Mouse (Mus musculus): Measurements from ENCODE around the gene Spem2. TPM values are rescaled to one million over a fixed set of nuclear protein-coding genes. Genes with fewer than 3 reads are reported as not detected.

Spem2 gene
- total RNA-seq, 2 experiments from 2014 or later: not detected

GRCm38 (mm10) chr11:69846738-69847688 lies 28.7 kb upstream of the Spem2 start:
- peak overlapping the region; percentile 92 for H3K27ac ChIP-seq
- no peak for DNase-seq (ENCODE audit: low spot score in 2 of 2)
- no peak for TF ChIP-seq CTCF (conservative IDR thresholded peaks at IDR 0.05)
- H3K4me3 ChIP-seq: peak overlapping the region; percentile 96

GRCm38 (mm10) chr11:69846198-69846680 lies 28.0 kb upstream of the Spem2 start, which contains the start of gene Plscr3:
TSS of gene Plscr3 (plus strand) at chr11:69846376.
- Histone ChIP-seq H3K27ac (peak within 1 kb of the TSS; percentile 92), H3K4me3 (peak within 1 kb of the TSS; percentile 96)
- DNase-seq (ENCODE audit: low spot score in 2 of 2): peak; percentile 84 to 87
- no peak; the same call in 1 of the 2 replicates for TF ChIP-seq CTCF (conservative IDR thresholded peaks at IDR 0.05)

- TF ChIP-seq CTCF (conservative IDR thresholded peaks at IDR 0.05): no peak
- Histone ChIP-seq H3K27ac (peak overlapping the region; percentile 95), H3K4me3 (peak overlapping the region; percentile 79)
- no peak for DNase-seq (ENCODE audit: low spot score in 2 of 2)
Measured at GRCm38 (mm10) chr11:69838714-69839104, 20.4 kb upstream of the Spem2 start.

DNA sequence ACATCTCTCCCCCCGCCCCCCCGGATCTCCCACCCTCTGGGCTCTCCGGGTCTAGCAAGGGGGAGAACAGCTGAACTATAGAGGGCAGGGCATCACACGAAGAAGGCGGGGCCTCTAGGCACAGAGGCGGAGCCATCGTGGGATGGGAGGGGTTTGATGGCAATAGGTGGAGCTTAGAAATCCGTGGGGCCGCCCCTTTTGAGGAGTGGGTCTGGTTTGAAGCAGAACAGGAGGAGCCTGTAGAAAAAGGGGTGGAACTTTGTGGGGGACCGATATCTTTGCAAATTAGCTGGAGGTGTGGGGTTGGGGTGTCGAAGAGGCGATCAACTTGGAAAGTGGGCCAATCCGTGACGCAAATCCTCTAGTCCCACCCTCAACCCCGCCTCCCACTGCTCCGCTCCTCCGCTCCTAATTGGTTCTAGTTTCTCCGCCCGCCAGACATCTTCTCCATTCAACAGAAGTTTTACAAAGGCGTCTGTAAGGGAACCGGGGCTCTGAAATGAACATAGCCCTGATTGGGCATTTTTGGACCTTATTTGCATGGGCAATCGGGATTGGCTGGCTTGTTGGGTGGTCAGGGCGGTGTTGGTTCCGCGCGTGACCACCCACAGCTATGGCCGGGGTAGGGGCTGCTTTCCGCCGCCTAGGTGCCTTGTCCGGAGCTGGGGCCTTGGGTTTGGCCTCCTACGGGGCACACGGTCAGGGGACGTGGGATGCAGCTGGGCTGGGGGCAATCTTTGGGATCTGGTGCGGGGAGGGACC lies 19.9 kb upstream of the Spem2 start, which contains the start of gene Tmem256:
Tmem256 (plus strand) TSS at position 563 of the 762 bp plus-strand sequence.
- Histone ChIP-seq H3K4me3 (peak within 1 kb of the TSS; percentile 79), H3K27ac (peak within 1 kb of the TSS; percentile 95)
- DNase-seq (ENCODE audit: low spot score in 2 of 2): peak; percentile 94 to 99
- TF ChIP-seq CTCF (conservative IDR thresholded peaks at IDR 0.05): no peak

GRCm38 (mm10) chr11:69837604-69837951 lies 19.3 kb upstream of the Spem2 start, which contains the start of gene Nlgn2:
TSS of gene Nlgn2 (minus strand) at chr11:69837784.
- TF ChIP-seq CTCF (conservative IDR thresholded peaks at IDR 0.05): peak; percentile 44

DNA sequence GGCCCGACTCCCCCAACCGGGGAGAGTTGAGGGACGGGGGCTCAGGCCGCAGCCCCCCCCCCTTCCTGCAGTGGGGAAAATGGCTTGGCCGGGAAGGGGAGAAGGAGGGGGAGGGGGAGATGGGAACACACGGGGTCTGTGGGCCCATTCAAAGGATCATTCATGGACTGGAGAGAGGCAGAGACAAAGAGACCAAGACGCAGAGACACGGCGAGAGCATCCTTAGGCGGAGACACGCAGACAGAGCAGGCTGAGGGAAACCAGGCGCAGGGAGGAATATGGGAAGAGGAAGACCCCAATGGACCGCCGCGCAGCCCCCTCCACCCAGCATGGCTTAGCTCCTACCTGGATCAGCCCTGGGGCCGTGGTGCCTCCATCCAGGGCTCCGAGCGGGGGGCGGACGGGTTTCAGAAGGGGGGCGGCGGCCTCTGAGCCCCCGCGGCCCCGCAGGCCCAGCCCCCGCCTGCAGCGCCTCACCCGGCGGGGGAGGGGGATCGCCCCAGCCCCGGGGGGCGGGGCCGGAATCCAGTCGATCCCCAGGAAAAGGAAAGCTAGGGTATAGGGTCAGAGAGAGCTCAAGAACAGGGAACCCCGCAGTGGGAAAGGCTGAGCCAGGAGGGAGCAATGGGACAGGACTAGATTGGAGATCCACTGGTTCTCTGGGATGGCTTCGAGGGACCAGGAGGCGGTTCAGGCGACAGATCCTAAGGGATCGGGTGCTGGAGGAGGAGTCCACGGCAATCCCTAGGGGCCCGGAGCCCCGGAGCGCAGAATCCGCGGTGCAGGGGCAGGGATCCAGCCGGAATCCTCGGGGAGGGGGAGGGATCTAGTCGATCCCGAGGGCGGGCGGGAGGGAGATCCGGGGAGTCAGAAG lies 18.7 kb upstream of the Spem2 start:
- peak; percentile 25 to 52 for DNase-seq (ENCODE audit: low spot score in 2 of 2)
- Histone ChIP-seq H3K27ac (peak overlapping the region; percentile 95), H3K4me3 (peak overlapping the region; percentile 79)
- TF ChIP-seq CTCF (conservative IDR thresholded peaks at IDR 0.05): 0 out of 2 replicates have a peak, but pooled peaks have one; percentile 2

More at GRCm38 (mm10) chr11:69837604-69837951, 19.3 kb upstream of the Spem2 start, which contains the start of gene Nlgn2:
- peak within 1 kb of the TSS; percentile 79 for H3K4me3 ChIP-seq
- no peak for DNase-seq (ENCODE audit: low spot score in 2 of 2)
- peak within 1 kb of the TSS; percentile 95 for H3K27ac ChIP-seq

- Histone ChIP-seq H3K4me3 (peak overlapping the region; percentile 79), H3K27ac (peak overlapping the region; percentile 95; the same call in 1 of the 2 replicates)
- DNase-seq (ENCODE audit: low spot score in 2 of 2): no peak
- no peak for TF ChIP-seq CTCF (conservative IDR thresholded peaks at IDR 0.05)
Measured at GRCm38 (mm10) chr11:69835966-69836335, 17.7 kb upstream of the Spem2 start.

GRCm38 (mm10) chr11:69835326-69835965 lies 17.2 kb upstream of the Spem2 start:
- Histone ChIP-seq H3K27ac (peak overlapping the region; percentile 53), H3K4me3 (peak overlapping the region; percentile 79)
- DNase-seq (ENCODE audit: low spot score in 2 of 2): no peak
- no peak for TF ChIP-seq CTCF (conservative IDR thresholded peaks at IDR 0.05)

GRCm38 (mm10) chr11:69834001-69834549 lies 15.8 kb upstream of the Spem2 start:
- Histone ChIP-seq H3K27ac (peak overlapping the region; percentile 53; the same call in 1 of the 2 replicates), H3K4me3 (peak overlapping the region; percentile 79)
- TF ChIP-seq CTCF (conservative IDR thresholded peaks at IDR 0.05): no peak
- no peak for DNase-seq (ENCODE audit: low spot score in 2 of 2)

DNA sequence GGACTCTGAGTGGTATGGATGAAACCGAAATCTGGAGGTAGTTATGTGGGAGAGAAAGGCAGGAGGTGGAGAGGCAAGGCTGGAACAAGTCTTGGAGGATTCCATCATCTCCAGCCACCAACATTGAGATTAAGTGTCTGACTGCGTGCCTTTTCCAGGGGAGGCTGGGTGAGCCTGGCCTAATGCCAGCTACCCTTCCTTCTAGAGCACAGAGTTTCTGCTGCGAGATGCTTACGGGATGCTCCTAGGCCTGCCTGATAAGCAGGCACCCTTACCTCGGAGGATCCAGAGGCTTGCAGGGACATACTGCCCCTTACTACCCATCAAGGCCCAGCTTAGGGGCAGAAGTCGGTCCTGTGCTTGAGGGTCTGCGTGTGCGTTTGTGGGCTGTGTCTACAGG lies 15.3 kb upstream of the Spem2 start:
- peak overlapping the region; percentile 79 for H3K4me3 ChIP-seq
- no peak for TF ChIP-seq CTCF (conservative IDR thresholded peaks at IDR 0.05)
- peak overlapping the region; percentile 53; the same call in 1 of the 2 replicates for H3K27ac ChIP-seq
- DNase-seq (ENCODE audit: low spot score in 2 of 2): no peak

- Histone ChIP-seq H3K4me3 (no peak overlapping the region), H3K27ac (no peak overlapping the region)
- TF ChIP-seq CTCF (conservative IDR thresholded peaks at IDR 0.05): no peak
- DNase-seq (ENCODE audit: low spot score in 2 of 2): no peak
Measured at GRCm38 (mm10) chr11:69828832-69829231, 10.6 kb upstream of the Spem2 start.
